Mouse (Mus musculus) heart, embryonic 16.5 days (tissue): ENCODE data around the gene Agap1. TPM values are rescaled to one million over a fixed set of nuclear protein-coding genes. Genes with fewer than 3 reads are reported as not detected.

Experiments
- ATAC-seq: fragments of 200-750 bp; cut with Nextera tagmentation; replicated peaks from 2 replicates; pipeline ENCODE4 v1.8.0; 2017; ENCODE audit warnings: moderate number of reproducible peaks; ENCODE audit not compliant: insufficient read depth, low FRiP score; ENCODE audit errors: extremely low read depth
- H3K27ac ChIP-seq: fragments of 300-500 bp; sonication (generic); 2 replicates; pipeline ENCODE4 v1.5.1; 2014; ENCODE audit warnings: mild to moderate bottlenecking, low read length, control low read depth, moderate library complexity
- H3K27me3 ChIP-seq: fragments of 300-500 bp; sonication (generic); 2 replicates; pipeline ENCODE4 v1.6.1; 2014; ENCODE audit warnings: low read length, mixed read lengths; ENCODE audit not compliant: control insufficient read depth, insufficient read depth
- H3K36me3 ChIP-seq: fragments of 300-500 bp; sonication (generic); 2 replicates; pipeline ENCODE4 v1.6.1; 2014; ENCODE audit not compliant: control insufficient read depth, insufficient read depth
- H3K4me1 ChIP-seq: fragments of 300-500 bp; sonication (generic); 2 replicates; pipeline ENCODE4 v1.6.1; 2014; ENCODE audit warnings: low read length, mixed read lengths; ENCODE audit not compliant: control insufficient read depth, insufficient read depth
- H3K4me2 ChIP-seq: fragments of 300-500 bp; sonication (generic); 2 replicates; pipeline ENCODE4 v1.6.1; 2014; ENCODE audit warnings: low read depth, mild to moderate bottlenecking, control low read depth, low read length
- H3K4me3 ChIP-seq: fragments of 300-500 bp; sonication (generic); 2 replicates; pipeline ENCODE4 v1.5.1; 2014; ENCODE audit warnings: mild to moderate bottlenecking, control low read depth, low read length
- H3K9ac ChIP-seq: fragments of 300-500 bp; sonication (generic); 2 replicates; pipeline ENCODE4 v1.6.1; 2014; ENCODE audit warnings: low read length, control low read depth
- H3K9me3 ChIP-seq: fragments of 300-500 bp; sonication (generic); replicated peaks from 2 replicates; pipeline ENCODE4 v1.6.1; 2016; ENCODE audit warnings: low read length; ENCODE audit not compliant: control insufficient read depth
- WGBS: fragments of 180-500 bp; shearing (Covaris S2); extraction: QIAGEN DNeasy Blood & Tissue Kit; methylation state at CpG from one replicate; pipeline ENCODE4 v1.1.7; 2014; 5-methylcytosine and 5-hydroxymethylcytosine counted together
- polyA plus RNA-seq: library from polyadenylated mRNA; unstranded; fragments of >200 nt; fragmentation: Nextera tagmentation; extraction: Ambion mirVana; gene quantifications from 2 replicates; pipeline ENCODE4 v1.2.1, GENCODE M21; 2015

Agap1 gene
- polyA plus RNA-seq, 1 experiment from 2014 or later, result 6.2 TPM

DNA sequence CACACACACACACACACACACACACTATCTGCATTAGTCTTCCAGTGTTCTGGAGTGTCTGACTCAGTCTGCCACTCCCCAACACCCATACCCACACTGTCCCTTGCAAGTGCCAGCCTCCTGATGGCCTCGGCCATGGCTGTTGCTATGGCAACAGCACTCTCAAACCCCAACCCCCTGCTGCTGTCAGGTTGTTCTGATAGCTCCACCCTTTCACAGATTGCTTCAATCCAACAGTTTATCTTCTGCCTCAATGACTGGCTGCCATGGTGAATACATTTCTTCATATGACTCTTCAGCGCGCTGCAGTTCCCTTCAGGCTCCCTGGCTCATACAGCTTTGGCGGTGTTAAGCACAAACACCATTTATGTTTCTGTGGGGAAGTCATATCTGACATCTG is 315.0 kb downstream of the Agap1 start:
- H3K4me1 ChIP-seq, result no peaks in the 10 kb centered on the region
- H3K27me3 ChIP-seq, result no peaks in the 10 kb centered on the region
- 88% methylated on average over 4 of the region's 4 CpGs for WGBS
- H3K9ac ChIP-seq, result no peak overlapping the region
- no peak overlapping the region for H3K4me2 ChIP-seq
- no peak overlapping the region for H3K4me3 ChIP-seq
- no peaks in the 10 kb centered on the region for H3K9me3 ChIP-seq
- H3K27ac ChIP-seq, result no peak overlapping the region
- H3K36me3 ChIP-seq, result no peaks in the 10 kb centered on the region
- ATAC-seq, result no peak

DNA sequence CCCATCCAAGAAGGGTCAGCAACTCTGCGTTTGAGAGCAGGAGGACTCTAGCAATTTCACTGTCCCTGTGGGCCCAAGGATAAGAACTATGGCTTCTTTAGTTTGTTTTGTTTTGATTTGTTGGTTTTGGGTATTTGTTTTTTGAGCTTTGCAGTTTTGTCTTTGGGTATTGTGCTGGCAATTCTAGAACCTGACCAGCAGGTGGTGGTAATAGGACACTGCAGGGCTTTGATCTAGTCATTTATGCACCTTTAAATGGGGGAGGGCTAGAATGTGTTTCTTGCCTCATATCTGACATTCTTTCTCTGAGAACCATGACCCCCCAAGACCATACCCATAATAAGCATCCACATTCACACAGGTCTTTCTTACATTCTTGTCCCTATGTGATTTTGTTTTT is 315.7 kb downstream of the Agap1 start:
- Histone ChIP-seq H3K27ac (no peak overlapping the region), H3K9ac (no peak overlapping the region), H3K27me3 (no peaks in the 10 kb centered on the region), H3K4me2 (no peak overlapping the region), H3K9me3 (no peaks in the 10 kb centered on the region), H3K36me3 (no peaks in the 10 kb centered on the region), H3K4me3 (no peak overlapping the region), H3K4me1 (no peaks in the 10 kb centered on the region)
- 57% methylated on average over 1 of the region's 1 CpGs for WGBS
- no peak for ATAC-seq

GRCm38 (mm10) chr1:89775750-89776149 is 321.1 kb downstream of the Agap1 start:
- WGBS, result 72% methylated on average over 4 of the region's 4 CpGs
- Histone ChIP-seq H3K4me2 (no peak overlapping the region), H3K4me1 (no peaks in the 10 kb centered on the region), H3K9ac (no peak overlapping the region), H3K27me3 (no peaks in the 10 kb centered on the region), H3K27ac (no peak overlapping the region), H3K4me3 (no peak overlapping the region), H3K9me3 (no peaks in the 10 kb centered on the region), H3K36me3 (no peaks in the 10 kb centered on the region)
- ATAC-seq, result no peak

DNA sequence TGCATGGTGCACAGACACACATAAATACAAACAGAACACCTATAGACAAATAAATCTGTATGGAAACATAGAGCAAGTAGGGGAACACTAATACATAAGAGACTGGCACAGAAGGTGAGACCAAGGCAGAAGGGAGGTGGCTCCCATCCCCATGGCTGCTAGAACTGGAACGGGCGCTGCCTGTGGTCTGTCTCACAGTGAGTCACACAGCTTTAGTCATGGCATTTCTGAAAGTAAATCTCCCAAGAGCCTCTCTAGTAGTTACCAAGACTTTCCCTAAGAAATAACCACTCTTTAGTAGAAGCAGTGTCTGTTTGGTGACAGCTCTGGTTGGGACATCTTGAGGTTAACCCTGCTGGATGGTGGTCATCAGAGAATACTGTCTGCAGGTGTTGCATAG is 326.1 kb downstream of the Agap1 start:
- H3K4me1 ChIP-seq, result peaks cover 5% of the 10 kb centered on the region; the same call in 1 of the 2 replicates
- ATAC-seq, result no peak

DNA sequence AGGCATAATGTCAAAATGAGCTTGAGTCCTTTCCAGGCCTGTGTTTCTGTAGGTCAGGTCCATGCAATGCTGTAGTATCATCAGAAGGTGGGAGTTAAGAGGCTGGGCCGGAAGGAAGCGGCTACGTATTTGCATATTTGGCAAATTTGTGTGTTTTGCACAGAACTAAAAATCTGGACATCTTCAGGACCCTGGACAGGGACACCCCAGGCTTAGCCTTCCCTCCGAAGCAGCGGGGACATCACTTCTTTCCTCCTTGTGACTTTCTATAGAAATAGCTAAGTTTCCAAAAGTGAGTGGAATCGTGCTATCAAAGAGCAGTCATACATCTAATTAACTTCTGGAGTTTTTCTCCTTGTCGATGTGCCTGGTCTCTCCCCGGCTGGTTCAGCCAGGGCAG is 327.3 kb downstream of the Agap1 start:
- H3K4me1 ChIP-seq, result peaks cover 7% of the 10 kb centered on the region; the same call in 1 of the 2 replicates
- H3K36me3 ChIP-seq, result no peaks in the 10 kb centered on the region
- H3K9me3 ChIP-seq, result no peaks in the 10 kb centered on the region
- no peak overlapping the region for H3K27ac ChIP-seq
- 66% methylated on average over 8 of the region's 8 CpGs for WGBS
- ATAC-seq, result no peak
- no peak overlapping the region for H3K4me2 ChIP-seq
- no peak overlapping the region for H3K4me3 ChIP-seq
- H3K27me3 ChIP-seq, result no peaks in the 10 kb centered on the region
- no peak overlapping the region for H3K9ac ChIP-seq

More for the DNA sequence above, 326.1 kb downstream of the Agap1 start:
- H3K36me3 ChIP-seq, result no peaks in the 10 kb centered on the region
- H3K4me2 ChIP-seq, result no peak overlapping the region
- H3K27me3 ChIP-seq, result no peaks in the 10 kb centered on the region
- WGBS, result 96% methylated on average over 2 of the region's 2 CpGs
- H3K4me3 ChIP-seq, result no peak overlapping the region
- no peak overlapping the region for H3K27ac ChIP-seq
- H3K9me3 ChIP-seq, result no peaks in the 10 kb centered on the region
- H3K9ac ChIP-seq, result no peak overlapping the region

DNA sequence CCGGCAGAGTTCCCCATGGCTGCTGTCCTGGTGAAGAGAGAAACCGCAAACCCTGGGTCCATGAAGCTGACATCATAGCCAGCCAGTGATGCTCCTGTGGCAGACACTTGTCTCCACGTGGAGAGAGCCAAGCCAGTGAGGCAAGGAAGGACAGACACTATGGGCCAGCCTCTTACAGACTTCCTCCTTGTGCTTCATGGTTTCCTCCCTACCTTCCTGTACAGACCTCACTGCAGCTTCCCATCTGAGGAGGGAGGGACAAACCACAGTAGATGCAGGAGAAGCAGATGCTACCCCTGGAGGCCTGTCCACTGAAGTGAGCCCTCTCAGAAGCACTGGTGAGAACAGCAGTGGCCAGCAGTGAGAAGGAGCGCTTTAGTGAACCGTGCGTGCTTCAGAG is 332.2 kb downstream of the Agap1 start:
- no peaks in the 10 kb centered on the region for H3K9me3 ChIP-seq
- no peak overlapping the region for H3K27ac ChIP-seq
- peaks cover 7% of the 10 kb centered on the region; the same call in 1 of the 2 replicates for H3K4me1 ChIP-seq
- H3K4me3 ChIP-seq, result no peak overlapping the region
- peaks cover 7% of the 10 kb centered on the region; the same call in 1 of the 2 replicates for H3K36me3 ChIP-seq
- H3K4me2 ChIP-seq, result no peak overlapping the region
- no peak overlapping the region for H3K9ac ChIP-seq
- no peak for ATAC-seq
- WGBS, result 73% methylated on average over 6 of the region's 6 CpGs
- no peaks in the 10 kb centered on the region for H3K27me3 ChIP-seq

- H3K4me2 ChIP-seq, result no peak overlapping the region
- H3K27ac ChIP-seq, result no peak overlapping the region
- H3K36me3 ChIP-seq, result no peaks in the 10 kb centered on the region
- ATAC-seq, result no peak
- WGBS, result 66% methylated on average over 14 of the region's 14 CpGs
- no peaks in the 10 kb centered on the region for H3K9me3 ChIP-seq
- no peaks in the 10 kb centered on the region for H3K27me3 ChIP-seq
- H3K4me1 ChIP-seq, result 0 out of 2 replicates have a peak, but pooled peaks cover 2% of the 10 kb centered on the region
- H3K4me3 ChIP-seq, result no peak overlapping the region
- no peak overlapping the region for H3K9ac ChIP-seq
These were observed 344.1 kb downstream of the Agap1 start for GRCm38 (mm10) chr1:89798724-89799123.

DNA sequence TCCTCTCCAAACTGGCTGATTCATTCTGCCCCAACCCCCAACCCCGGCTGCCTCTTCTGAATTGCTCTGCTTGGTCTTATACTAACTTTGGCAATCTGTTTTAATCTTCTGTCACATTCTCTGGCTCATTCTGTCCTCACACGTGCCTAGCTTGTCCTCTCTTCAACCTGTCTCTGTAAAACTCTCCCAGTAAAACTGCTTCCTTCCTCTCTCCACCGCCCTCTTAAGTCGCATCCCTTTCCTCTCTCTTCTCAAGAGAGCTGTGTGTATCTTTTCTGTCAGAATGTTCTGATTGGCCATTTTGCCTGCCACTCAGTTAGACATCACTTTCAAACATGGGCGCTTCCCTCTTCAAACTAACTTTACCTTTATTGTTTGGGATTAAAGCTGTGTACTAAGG is 346.9 kb downstream of the Agap1 start:
- 0 out of 2 replicates have a peak, but pooled peaks cover 2% of the 10 kb centered on the region for H3K4me1 ChIP-seq

DNA sequence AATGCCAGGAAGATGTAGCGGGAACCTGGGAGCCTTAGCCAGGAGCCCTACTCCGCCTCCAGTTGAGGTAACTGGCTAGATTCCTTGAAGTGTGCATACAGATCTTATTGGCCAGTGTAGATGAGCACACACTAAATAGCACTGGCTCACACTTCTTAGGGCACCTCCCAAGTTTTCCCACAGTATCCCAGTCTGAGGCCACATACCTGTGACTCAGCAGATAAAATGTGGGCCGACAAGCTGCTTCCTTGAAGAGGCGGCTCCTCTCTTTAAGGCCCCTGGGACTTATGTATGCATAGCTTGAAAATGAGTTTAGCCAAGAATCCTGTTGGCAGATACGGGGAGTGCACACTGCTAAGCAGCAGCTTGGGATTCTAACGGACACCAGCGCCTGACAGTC is 350.4 kb downstream of the Agap1 start:
- no peak for ATAC-seq
- no peak overlapping the region for H3K27ac ChIP-seq
- 72% methylated on average over 7 of the region's 7 CpGs for WGBS
- H3K27me3 ChIP-seq, result no peaks in the 10 kb centered on the region
- H3K9me3 ChIP-seq, result no peaks in the 10 kb centered on the region
- 0 out of 2 replicates have a peak, but pooled peaks cover 3% of the 10 kb centered on the region for H3K36me3 ChIP-seq
- H3K4me2 ChIP-seq, result no peak overlapping the region
- H3K9ac ChIP-seq, result no peak overlapping the region
- no peak overlapping the region for H3K4me3 ChIP-seq
- H3K4me1 ChIP-seq, result no peaks in the 10 kb centered on the region

More for the DNA sequence above, 346.9 kb downstream of the Agap1 start:
- no peak for ATAC-seq
- H3K9ac ChIP-seq, result no peak overlapping the region
- no peak overlapping the region for H3K4me3 ChIP-seq
- 0 out of 2 replicates have a peak, but pooled peaks cover under 1% of the 10 kb centered on the region for H3K36me3 ChIP-seq
- 70% methylated on average over 5 of the region's 5 CpGs for WGBS
- H3K27me3 ChIP-seq, result no peaks in the 10 kb centered on the region
- no peak overlapping the region for H3K27ac ChIP-seq
- no peaks in the 10 kb centered on the region for H3K9me3 ChIP-seq
- H3K4me2 ChIP-seq, result no peak overlapping the region
